Mouse (Mus musculus): ENCODE measurements at regions not wholly inside any gene's neighbourhood (a gene's known extent, or its start where the extent isn't known, plus 50 kb on each side); places are given as distances from the start of the nearest gene placed in this dataset.

DNA sequence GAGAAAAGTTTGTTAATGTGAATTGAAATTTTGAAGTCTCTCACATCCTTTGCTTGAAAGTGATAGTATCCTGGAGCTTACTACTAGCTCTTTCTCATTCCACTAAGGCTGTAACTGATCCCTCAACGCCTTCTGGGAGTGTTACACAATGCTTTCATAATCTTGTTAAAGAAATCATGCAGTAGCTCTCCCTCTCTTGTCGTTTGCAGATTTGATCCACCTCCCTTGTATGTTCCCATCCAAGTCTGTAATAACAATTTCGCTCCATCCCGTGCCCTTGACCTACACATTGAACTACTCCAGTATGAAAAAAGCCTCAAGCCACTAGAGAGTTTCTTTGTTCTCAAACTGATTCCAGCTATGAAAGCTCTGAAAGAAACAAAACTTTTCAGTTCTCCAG is 63.9 kb upstream of the Fibin start:
- no peak for DNase-seq

DNA sequence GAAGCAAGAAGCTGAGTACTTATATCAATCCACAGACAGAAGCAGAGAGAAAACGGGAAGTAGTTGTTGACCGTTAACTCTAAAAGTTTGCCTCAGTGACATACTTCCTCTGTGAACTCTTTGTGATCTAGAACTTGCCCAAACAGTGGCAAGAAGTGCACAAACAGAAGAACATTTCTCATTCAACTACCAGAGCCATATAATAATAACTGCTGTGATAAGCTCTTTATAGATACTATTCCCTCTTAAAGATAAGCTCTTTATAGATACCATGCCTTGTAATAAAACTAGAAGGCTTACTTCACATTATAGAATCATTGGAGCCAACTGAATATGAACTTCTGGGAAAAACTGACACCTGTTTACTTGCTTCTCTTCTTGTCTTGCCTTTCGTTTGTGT is 89.7 kb upstream of the Fibin start:
- no peak for DNase-seq

DNA sequence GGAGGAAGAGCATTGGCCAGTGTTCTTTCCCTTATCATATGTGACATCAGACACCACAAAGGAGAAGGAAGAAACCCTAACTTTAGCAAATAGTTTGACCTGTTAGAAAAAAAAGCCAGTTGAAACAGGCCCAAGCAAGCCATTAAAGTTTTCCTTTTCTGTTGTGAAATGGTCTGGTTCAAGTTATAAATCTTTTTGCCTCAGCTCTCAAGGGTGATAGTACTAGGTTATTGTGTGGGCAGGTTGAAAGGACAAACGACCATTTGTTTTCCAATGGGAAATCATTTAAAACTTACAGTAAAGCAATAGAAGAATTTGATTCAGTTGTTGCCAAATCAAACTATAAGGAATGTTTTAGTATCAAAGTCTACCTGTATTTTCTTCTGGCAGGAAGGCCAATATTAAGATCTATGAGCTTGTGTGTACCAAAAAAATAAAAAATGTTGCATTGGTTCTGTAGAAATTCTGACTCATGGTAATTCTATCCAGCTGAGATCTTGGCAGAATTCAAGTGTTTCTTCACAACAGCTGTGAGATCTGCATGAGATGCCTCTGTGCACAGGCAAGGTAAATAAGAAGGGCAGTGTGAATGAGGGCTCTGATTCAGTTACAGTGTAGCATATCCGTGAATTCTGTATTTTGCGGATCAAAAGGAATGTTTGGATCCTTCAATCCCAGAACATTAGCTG is 109.5 kb upstream of the Fibin start:
- DNase-seq, result no peak

DNA sequence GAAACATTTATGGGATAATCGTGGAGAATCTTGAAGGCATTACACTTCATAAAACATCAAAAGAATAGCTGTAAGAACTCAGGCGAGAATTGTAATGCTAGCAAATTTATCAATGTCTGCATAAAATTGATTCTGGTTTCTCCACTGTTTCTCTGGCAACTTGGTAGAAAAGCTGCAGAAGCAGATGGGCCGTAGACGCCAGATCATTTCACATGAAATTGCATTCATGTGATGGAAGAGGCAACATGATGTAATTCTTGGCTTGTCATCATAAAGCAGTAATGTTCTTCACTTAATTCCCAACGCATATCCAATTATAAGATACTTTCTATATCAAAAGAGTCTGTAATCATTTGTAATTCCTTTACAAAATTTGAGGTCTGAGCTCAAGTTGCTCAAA is 113.6 kb upstream of the Fibin start:
- DNase-seq, result no peak

DNA sequence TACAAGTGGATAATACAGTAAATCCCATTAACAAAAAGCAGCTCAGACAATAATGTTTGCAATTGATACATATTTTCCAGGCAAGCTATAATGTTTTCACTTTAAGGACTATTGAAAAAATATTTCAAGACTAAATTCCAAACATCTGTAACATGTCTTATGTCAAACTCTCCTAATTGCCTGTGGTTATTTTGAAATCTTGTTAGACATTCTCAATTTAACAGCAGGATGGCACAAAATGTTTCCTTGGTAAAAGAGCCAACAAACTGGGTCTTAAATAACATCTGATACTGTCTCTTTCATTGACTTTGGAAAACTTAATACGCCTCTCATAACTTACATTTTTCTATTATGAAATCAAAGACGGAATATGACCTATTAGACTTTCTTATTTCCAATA is 115.8 kb upstream of the Slc5a12 start:
- no peak for DNase-seq

DNA sequence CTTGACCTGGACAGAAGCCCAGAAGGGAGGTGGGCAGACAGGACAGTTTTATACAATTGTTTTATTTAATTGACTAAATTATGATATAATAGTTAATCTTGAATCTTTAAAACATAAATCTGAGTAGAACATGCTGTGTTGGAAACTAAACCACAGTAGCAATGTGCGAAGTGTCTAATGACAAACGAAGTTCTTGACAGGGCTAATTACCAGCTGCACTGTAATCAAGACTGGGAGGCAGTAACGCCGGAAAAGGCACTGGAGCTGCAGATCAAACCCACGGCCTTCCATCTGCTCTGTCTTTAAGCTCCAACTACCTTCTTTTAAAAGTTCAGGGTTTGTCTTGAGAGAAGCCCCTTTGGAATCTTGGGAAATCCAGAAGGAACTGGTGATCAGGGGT is 110.9 kb upstream of the Slc5a12 start:
- no peak for DNase-seq

DNA sequence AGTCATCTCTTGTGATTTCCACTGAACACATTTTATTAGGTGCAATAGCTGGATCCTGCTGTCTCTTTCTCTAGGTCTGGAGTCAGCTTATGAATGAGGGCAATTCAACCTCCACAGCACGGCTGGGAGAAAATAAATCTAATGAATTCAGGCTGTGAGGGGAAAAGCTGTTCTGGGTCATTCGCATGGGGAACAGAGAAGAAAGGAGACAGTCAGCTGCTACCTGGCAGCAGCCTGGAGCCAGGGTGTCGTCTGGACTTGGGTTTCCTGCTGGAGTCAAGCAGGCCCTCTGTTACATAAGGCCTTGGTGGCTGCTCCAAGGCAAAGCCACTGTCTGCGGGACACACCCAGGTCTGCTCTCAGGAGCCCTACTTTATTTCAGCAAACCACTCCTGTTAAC is 110.4 kb upstream of the Slc5a12 start:
- DNase-seq, result no peak

DNA sequence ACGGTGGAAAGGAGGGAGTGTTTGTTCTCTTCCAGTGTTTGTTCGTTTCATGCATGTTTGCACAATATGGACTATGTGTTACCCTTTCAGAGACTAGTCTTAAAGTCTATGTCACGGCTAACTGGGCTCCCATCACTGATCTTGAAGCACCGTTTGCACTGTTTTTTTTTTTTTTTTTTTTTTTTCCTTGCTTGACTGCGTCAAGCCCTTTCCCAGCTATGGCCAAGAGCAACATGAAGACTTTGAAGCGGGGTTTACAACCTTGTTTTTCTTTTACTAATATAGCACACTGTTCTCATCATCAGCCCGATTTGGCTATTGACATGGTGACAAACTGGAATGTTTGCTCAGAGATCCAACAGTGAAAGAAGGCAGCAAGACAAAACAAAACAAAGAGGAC is 109.1 kb upstream of the Slc5a12 start:
- no peak for DNase-seq

DNA sequence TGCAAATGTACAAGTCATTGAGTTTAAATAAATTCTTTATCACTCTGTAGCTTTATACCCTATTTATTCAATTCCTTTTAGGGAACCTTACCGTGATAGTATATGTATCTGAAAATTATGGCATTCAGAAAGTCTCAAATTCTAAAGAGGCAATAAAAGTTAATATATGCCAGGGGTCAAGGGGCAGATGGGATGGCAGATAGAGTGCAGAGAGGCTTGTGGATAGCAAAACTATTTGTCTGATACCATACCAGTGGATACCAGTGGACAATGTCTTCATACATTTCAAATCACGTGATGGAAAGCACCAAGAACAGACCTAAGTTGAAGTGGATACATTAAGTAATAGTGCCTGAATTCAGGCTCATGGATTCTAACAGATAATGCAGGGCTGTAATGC is 95.3 kb upstream of the Slc5a12 start:
- no peak for DNase-seq

DNA sequence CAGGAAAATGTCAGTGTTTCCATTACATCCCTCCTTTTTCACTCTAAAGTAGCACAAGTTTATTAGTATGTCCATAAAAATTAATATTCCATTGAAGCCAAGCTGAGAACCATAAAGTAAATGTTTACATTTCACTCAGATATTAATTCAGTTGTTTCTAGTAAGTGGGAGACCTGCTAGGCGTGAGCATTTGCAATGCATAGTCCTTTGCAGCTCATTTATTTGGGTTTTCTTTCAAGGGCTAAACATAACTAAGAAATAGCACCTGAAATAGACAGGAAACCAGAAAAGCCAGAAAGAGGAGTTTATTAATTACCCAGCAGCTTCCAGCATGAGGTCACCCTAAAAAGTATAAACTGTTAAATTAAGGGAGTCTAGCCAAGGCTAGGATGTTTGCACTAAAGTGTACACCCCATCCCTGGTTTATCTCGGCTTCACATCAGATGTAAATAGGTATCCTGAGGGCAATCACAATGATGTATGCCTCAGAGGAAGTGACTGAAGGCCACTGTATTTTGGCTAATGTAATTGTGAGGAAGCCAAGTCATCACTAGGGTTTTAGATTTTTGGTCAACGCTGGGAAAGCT is 88.8 kb upstream of the Slc5a12 start:
- no peak for DNase-seq

DNA sequence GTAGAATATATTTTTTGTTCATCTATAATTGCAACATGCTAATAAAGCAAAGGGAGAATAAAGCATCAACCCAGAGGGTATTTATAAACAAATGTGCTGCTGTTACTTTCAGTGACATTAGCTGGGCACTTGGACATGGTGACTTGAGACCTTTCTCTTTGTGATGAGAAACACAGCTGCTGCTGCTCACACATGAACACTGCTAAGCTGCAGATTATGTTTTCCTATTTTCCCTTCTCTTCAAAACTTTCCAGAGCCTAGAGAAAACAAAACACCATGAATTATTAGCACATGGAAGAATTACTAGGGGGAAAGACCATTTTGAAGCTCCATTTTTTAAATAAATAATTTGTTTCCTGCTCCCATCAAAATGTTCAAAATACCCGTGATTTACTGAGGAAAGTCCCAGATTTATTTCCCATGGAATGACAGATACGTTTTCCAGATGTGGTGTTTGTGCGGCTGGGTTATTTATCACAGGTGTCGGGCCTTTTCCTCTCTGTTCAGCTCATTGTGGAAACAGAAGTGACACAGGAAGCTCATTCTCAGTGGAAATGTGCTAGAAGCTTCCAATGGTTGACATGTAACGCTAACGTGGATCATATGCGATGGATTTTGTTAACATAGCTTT is 73.8 kb upstream of the Slc5a12 start:
- DNase-seq, result no peak

DNA sequence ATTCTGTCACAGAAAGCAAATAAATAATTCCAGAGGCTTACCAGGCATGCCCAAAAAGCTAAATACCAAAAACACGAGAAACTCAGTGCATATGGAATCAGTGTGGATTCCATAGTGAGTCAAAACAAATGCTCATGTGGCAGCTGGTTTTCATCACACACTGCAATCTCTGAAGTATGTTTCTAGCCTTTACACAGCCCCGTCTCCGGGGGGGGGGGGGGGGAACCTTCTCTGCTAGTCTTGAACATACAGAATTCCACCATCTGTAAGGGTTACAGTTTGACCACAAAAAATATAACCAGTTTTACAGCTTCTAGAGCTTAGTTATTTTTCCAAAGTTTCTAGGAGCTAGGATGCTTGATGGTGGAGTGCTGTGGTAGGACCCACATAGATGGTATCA is 68.9 kb upstream of the Slc5a12 start:
- no peak for DNase-seq

DNA sequence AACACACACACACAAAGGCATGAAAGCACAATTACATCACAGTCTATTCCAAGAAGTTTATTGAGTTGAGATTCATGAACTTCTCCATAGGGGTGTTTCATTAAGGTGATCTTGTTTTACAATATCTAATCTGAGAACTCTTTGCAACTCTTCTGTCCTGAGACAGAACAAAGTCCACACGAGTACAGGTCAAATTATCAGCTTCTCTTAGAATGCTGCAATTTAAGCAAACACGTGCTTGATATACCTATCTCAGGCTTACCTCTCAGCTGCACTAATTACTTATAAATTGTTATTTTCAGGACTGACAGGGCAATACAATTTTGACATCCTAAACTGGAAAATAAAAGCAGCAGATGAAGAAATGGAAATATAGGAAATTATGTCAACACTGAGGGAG is 57.0 kb upstream of the Slc5a12 start:
- no peak for DNase-seq

DNA sequence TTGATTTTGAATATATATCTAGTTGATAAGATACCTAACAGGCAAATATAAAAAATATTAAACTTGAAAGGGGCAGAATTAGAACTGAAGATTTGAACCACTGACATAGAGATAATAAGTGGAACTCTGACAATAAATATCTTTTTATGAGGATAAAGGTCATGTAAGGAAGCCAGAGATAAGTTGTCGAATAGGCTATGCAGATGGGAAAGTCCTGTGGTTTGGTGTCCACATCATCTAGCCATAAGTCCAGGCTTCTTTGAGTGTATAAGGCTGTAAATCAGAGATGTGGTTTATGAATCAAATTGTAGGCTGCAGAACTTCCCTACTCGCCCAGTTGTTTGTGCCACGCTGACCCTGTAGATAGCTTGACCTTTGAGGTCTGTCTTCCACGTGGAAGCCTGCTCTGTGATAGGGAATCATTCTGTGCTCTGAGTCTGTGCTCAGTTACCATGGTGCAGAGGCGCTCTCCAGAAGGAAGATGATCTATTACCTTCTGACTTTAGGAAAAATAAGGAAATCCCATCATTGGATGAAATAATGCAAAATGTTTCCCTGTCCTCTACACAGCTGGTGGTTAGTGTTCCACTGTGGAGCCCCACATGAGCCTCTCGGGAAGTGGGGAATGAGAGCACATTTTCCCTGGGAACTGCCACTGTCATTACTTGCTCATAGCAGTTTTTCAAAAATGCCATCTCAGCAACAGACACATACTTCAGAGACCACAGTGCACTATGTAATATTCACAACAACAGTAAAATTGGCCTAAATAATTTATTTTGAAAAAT is 56.3 kb upstream of the Slc5a12 start:
- DNase-seq, result peak; percentile 4

DNA sequence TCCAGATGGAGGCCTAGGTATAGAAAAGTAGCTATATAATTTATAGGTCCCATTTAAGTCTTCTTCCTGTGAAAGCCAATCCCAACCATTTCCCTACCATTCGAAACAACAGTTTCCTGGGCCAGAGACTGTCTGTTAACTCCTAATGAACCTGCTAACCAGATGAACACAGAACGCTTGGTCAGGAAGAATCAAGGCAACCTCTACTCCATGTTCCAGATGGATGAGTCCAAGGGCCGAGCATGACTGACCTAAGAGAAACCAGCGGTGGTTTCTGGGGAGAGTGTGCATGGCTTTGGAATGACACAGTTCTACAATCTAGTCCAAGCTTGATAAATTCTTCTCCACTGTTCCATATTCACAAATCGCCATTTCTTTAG is 55.8 kb upstream of the Slc5a12 start:
- DNase-seq, result peak; percentile 4

All from retina, postnatal 1 day (tissue).